Mouse (Mus musculus) frontal cortex, postnatal 36 days (tissue): ENCODE data around the gene Rps6kc1.

ENCODE experiments used
- DNase-seq, 2 experiments: peaks; one replicate each; pipeline ENCODE4 v3.0.0; 2022; ENCODE audit warnings: low spot score in 2 of 2

The Rps6kc1 gene

GRCm38 (mm10) chr1:190836046-190836445 lies 75.5 kb downstream of the Rps6kc1 start:
- DNase-seq = no peak

- no peak for DNase-seq
These were observed 77.2 kb downstream of the Rps6kc1 start for GRCm38 (mm10) chr1:190834201-190834907.

- DNase-seq = no peak
These were observed 78.5 kb downstream of the Rps6kc1 start for GRCm38 (mm10) chr1:190832965-190833630.

- peak; percentile 46 to 78 for DNase-seq
These were observed 79.6 kb downstream of the Rps6kc1 start for GRCm38 (mm10) chr1:190831839-190832497.

- no peak for DNase-seq
These were observed 85.0 kb downstream of the Rps6kc1 start for GRCm38 (mm10) chr1:190826486-190827034.

GRCm38 (mm10) chr1:190823745-190824144 lies 87.8 kb downstream of the Rps6kc1 start:
- no peak for DNase-seq

GRCm38 (mm10) chr1:190816141-190816540 lies 95.4 kb downstream of the Rps6kc1 start:
- DNase-seq = no peak

GRCm38 (mm10) chr1:190810408-190810807 lies 101.2 kb downstream of the Rps6kc1 start:
- DNase-seq = no peak

- no peak for DNase-seq
These were observed 102.8 kb downstream of the Rps6kc1 start for GRCm38 (mm10) chr1:190808766-190809221.

- DNase-seq = no peak
These were observed 104.8 kb downstream of the Rps6kc1 start for GRCm38 (mm10) chr1:190806817-190807216.

GRCm38 (mm10) chr1:190798668-190799067 lies 112.9 kb downstream of the Rps6kc1 start:
- DNase-seq = no peak

- no peak for DNase-seq
These were observed 114.0 kb downstream of the Rps6kc1 start for GRCm38 (mm10) chr1:190797483-190798058.

GRCm38 (mm10) chr1:190796745-190797482 lies 114.7 kb downstream of the Rps6kc1 start:
- peak in 1 of 2 experiments; percentile 68 for DNase-seq

- DNase-seq = no peak
These were observed 119.9 kb downstream of the Rps6kc1 start for GRCm38 (mm10) chr1:190791638-190792037.

GRCm38 (mm10) chr1:190790720-190791119 lies 120.8 kb downstream of the Rps6kc1 start:
- no peak for DNase-seq

GRCm38 (mm10) chr1:190777660-190778059 lies 133.9 kb downstream of the Rps6kc1 start:
- no peak for DNase-seq

- no peak for DNase-seq
These were observed 135.3 kb downstream of the Rps6kc1 start for GRCm38 (mm10) chr1:190776260-190776659.

GRCm38 (mm10) chr1:190772088-190772885 lies 139.3 kb downstream of the Rps6kc1 start:
- DNase-seq = no peak

GRCm38 (mm10) chr1:190769748-190770147 lies 141.8 kb downstream of the Rps6kc1 start:
- DNase-seq = no peak

GRCm38 (mm10) chr1:190768307-190768706 lies 143.3 kb downstream of the Rps6kc1 start:
- no peak for DNase-seq
